ENCODE assay signal across 8 mouse cellular contexts in the genomic region with DNA sequence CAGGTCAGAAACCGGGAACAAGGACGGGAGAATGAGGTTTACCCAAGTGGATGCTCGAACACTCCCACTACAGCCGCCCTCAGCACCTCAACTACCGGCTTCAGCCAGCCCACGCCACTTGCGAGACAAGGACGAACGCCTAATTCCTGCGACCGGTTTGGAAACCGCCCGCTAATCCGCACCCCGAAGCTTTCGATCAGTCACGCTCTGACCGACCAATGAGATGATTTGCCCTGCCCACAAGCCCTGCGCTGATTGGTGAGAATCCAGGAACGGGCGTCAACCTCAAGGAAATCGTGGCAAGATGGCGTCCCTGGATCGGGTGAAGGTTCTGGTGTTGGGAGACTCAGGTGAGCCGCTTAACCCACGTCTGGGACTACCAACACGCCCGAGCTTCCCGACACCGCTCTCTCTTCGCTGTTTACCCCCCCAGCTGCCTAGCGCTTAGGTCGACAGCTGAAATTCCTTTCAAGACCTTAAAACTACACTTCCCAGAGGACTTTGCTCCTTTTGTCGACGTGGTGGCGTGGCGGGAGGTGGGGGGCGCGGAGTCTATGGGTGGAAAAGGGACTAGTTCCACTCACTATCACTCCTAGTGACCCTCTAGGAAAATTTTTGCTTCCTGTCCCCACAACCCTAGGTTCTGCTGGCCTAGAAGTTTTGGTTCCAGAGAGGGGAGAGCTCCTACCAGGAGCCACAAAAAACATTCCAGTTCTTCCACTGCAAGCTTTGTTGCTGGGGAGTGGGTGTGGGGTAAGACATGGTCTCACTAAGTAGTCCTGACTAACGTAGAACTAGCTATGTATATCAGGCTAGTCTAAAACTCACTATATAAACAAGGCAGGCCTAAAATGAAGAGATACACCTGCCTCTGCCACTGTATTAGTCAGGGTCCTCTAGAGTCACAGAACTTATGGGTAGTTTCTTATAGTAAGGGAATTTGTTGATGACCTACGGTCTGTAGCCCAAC. TPM values are rescaled to one million over a fixed set of nuclear protein-coding genes. Genes with fewer than 3 reads are reported as not detected.
DNase-seq lines count a peak whose midpoint lies in the region; ATAC-seq lines count a peak whose summit lies in the region.

A gene (minus strand): TSS at position 179 of the 970 bp plus-strand sequence.
A gene (plus strand): TSS at position 275 of the 970 bp plus-strand sequence.

- H3K36me3 ChIP-seq in heart, embryonic 14.5 days (ENCODE audit: control insufficient read depth, insufficient read depth, low read length): peaks cover 41% of the 10 kb centered on the region
- H3K36me3 ChIP-seq in liver, embryonic 13.5 days: peaks cover 18% of the 10 kb centered on the region
- H3K36me3 ChIP-seq in stomach, embryonic 16.5 days (ENCODE audit: control insufficient read depth, insufficient read depth, low read length): 0 out of 2 replicates have a peak, but pooled peaks cover 3% of the 10 kb centered on the region

- no peaks in the 10 kb centered on the region for H3K27me3 ChIP-seq in heart, embryonic 14.5 days (ENCODE audit: control insufficient read depth, insufficient read depth, low read length)
- H3K27me3 ChIP-seq in liver, embryonic 13.5 days: no peaks in the 10 kb centered on the region
- no peaks in the 10 kb centered on the region for H3K27me3 ChIP-seq in stomach, embryonic 16.5 days (ENCODE audit: control insufficient read depth, insufficient read depth, low read length)

- peak within 1 kb of the TSS; percentile 90 for H3K9ac ChIP-seq in heart, embryonic 14.5 days (ENCODE audit: low read length)
- H3K9ac ChIP-seq in liver, embryonic 13.5 days: peak within 1 kb of the TSS; percentile 88
- H3K9ac ChIP-seq in stomach, embryonic 16.5 days (ENCODE audit: low read length): peak within 1 kb of the TSS; percentile 92

- H3K4me3 ChIP-seq in heart, embryonic 14.5 days (ENCODE audit: control insufficient read depth in 1 of 2, insufficient read depth in 1 of 2, low read depth in 1 of 2, low read length in 2 of 2): peak within 1 kb of the TSS; percentile 82
- H3K4me3 ChIP-seq in liver, embryonic 13.5 days (replicated peaks): peak within 1 kb of the TSS; percentile 79
- peak within 1 kb of the TSS; percentile 78 for H3K4me3 ChIP-seq in stomach, embryonic 16.5 days (replicated peaks; ENCODE audit: low read length)

- peak within 1 kb of the TSS; percentile 89 to 94 for H3K27ac ChIP-seq in heart, embryonic 14.5 days (replicated peaks in 1 of 2; ENCODE audit: control insufficient read depth in 1 of 2, insufficient read depth in 1 of 2, low read depth in 2 of 2, low read length in 2 of 2)
- H3K27ac ChIP-seq in liver, embryonic 13.5 days: peak within 1 kb of the TSS; percentile 70
- peak within 1 kb of the TSS; percentile 89 for H3K27ac ChIP-seq in stomach, embryonic 16.5 days (ENCODE audit: low read length)

- peak; percentile 99 for ATAC-seq in CD4-positive, CD25-positive, alpha-beta regulatory T cell, adult 4 months
- peak; percentile 98 for ATAC-seq in heart, embryonic 14.5 days (ENCODE audit: insufficient number of reproducible peaks, insufficient read depth, low FRiP score, low read depth)
- ATAC-seq in liver, embryonic 13.5 days (ENCODE audit: low read depth): peak; percentile 98
- ATAC-seq in stomach, embryonic 16.5 days (ENCODE audit: insufficient read depth, low FRiP score): peak; percentile 100

- no peaks in the 10 kb centered on the region for H3K9me3 ChIP-seq in heart, embryonic 14.5 days (ENCODE audit: control insufficient read depth, low read length)
- no peaks in the 10 kb centered on the region for H3K9me3 ChIP-seq in liver, embryonic 13.5 days (replicated peaks)
- no peaks in the 10 kb centered on the region for H3K9me3 ChIP-seq in stomach, embryonic 16.5 days (replicated peaks; ENCODE audit: control insufficient read depth, low read length)

- peaks cover 5 to 22% of the 10 kb centered on the region in 2 experiments for H3K4me1 ChIP-seq in heart, embryonic 14.5 days (ENCODE audit: control insufficient read depth in 2 of 2, insufficient read depth in 2 of 2, low read length in 2 of 2)
- H3K4me1 ChIP-seq in liver, embryonic 13.5 days (replicated peaks): peaks cover 27% of the 10 kb centered on the region
- H3K4me1 ChIP-seq in stomach, embryonic 16.5 days (ENCODE audit: control insufficient read depth, insufficient read depth, low read length): peaks cover 10% of the 10 kb centered on the region; the same call in 1 of the 2 replicates

- H3K4me2 ChIP-seq in heart, embryonic 14.5 days (ENCODE audit: low read length): peak within 1 kb of the TSS; percentile 75
- H3K4me2 ChIP-seq in liver, embryonic 13.5 days: peak within 1 kb of the TSS; percentile 92
- H3K4me2 ChIP-seq in stomach, embryonic 16.5 days (ENCODE audit: low read depth, low read length): peak within 1 kb of the TSS; percentile 72

- DNase-seq in c-Kit-negative CD71-positive TER-119-positive erythroid progenitor cells, embryonic 14.5 days (ENCODE audit: low read depth, low spot score): peak; percentile 97
- peak; percentile 99 for DNase-seq in fibroblast of lung, adult 2 months (ENCODE audit: low read depth)
- DNase-seq in kidney, postnatal 14 days: peak; percentile 98
- DNase-seq in liver, embryonic 13.5 days: peak; percentile 95
- DNase-seq in neural tube, embryonic 10.5 days (ENCODE audit: extremely low spot score, low spot score): peak; percentile 95

- WGBS in heart, embryonic 14.5 days: 2% methylated on average over 41 of the region's 41 CpGs
- 1% methylated on average over 41 of the region's 41 CpGs for WGBS in liver, embryonic 13.5 days (ENCODE audit: insufficient replicate concordance)
- WGBS in stomach, embryonic 16.5 days: 1% methylated on average over 41 of the region's 41 CpGs

RNA-seq across cellular contexts. Expression of the first gene that starts in this region (rescaled TPM):
- polyA plus RNA-seq in CD4-positive, CD25-positive, alpha-beta regulatory T cell, adult 4 months (2017; shearing (Covaris generic)): 10 to 100 TPM; 14.4 to 16.9 TPM
- 20.9 and 21.2 TPM in 2 replicates for polyA plus RNA-seq in heart, embryonic 14.5 days (2014; fragmentation: Nextera tagmentation; extraction: Ambion mirVana)
- 11.5 and 14.2 TPM in 2 replicates for polyA plus RNA-seq in liver, embryonic 13.5 days (2015; fragmentation: Nextera tagmentation; extraction: Ambion mirVana)
- polyA plus RNA-seq in stomach, embryonic 16.5 days (2015; fragmentation: Nextera tagmentation; extraction: Ambion mirVana): 20.1 and 21.3 TPM in 2 replicates

RNA-seq across cellular contexts. Expression of the second gene that starts in this region (rescaled TPM):
- 10 to 100 TPM in 1 of 2 experiments, 1 to 10 TPM in 1; 9.7 to 11.1 TPM for polyA plus RNA-seq in CD4-positive, CD25-positive, alpha-beta regulatory T cell, adult 4 months (2017; shearing (Covaris generic))
- polyA plus RNA-seq in heart, embryonic 14.5 days (2014; fragmentation: Nextera tagmentation; extraction: Ambion mirVana): 25.6 and 26.3 TPM in 2 replicates
- 14.6 and 19.6 TPM in 2 replicates for polyA plus RNA-seq in liver, embryonic 13.5 days (2015; fragmentation: Nextera tagmentation; extraction: Ambion mirVana)
- 21.8 and 22.4 TPM in 2 replicates for polyA plus RNA-seq in stomach, embryonic 16.5 days (2015; fragmentation: Nextera tagmentation; extraction: Ambion mirVana)

Comparison
In these comparisons a context has a peak if more than half of its experiments do, and no peak if none do; other contexts are left out.
1. Peak in every context shown above with its lines: DNase-seq, ATAC-seq, H3K4me3 ChIP-seq and H3K27ac ChIP-seq.